Mouse (Mus musculus) layer of hippocampus, adult 9-10 months (tissue): ENCODE data around the gene Zcchc8.
"Not testable (repeated sequence)": the region's sequence is repeated elsewhere in the genome, so short reads cannot be mapped to it uniquely, and the experiment has no call there.

Source experiments
- DNase-seq: peaks from one replicate; pipeline ENCODE4 v3.0.0; 2022; ENCODE audit warnings: low spot score

Zcchc8 gene

DNA sequence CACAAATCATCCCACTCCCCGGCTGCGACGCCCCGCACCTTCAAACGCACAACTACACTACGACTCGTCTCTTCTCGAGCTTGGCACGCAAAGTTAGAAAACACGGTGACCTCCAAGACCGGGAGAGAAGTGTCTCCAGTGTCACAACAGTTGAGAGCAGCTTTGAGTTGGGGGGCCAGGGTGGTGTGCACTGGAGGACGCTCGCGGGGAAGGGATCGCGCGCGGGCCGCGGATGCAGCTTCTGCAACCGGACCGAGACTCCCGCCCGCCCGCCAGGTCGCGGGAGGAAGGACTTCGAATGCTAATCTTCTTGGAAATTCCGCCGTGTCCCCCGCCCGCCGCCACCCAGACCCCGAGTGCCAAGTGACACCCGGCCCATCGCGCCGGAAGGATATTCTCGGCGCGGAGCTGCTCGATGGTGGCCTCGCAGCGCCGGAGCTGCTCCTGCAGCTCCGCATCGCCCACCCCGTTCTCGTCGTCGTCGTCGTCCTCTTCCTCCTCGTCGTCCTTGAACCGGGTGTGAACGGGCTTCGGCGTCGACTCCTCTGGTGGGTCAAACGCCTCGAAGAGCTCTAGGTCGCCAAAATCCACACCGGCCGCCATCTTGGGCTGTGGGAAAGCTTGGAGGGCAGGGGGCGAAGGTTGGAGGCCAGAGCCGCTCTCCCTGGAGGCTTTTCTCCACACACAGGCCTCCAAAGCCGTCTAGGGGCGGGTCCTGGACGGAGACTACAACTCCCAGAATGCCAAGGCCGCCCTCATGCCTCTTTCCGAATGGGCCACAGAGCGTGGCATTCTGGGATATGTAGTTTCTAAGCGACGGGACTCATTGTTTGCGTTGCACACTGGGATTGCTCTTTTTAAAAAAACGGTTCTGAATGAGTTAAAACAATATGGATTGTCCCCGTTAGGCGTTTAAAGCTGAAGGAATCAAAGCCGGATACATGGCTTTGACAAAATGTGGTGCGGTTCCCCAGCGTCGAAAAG is at the start of gene Zcchc8:
Gene Zcchc8 (minus strand): TSS at position 773 of the 984 bp plus-strand sequence.
- DNase-seq, result peak; percentile 96

DNA sequence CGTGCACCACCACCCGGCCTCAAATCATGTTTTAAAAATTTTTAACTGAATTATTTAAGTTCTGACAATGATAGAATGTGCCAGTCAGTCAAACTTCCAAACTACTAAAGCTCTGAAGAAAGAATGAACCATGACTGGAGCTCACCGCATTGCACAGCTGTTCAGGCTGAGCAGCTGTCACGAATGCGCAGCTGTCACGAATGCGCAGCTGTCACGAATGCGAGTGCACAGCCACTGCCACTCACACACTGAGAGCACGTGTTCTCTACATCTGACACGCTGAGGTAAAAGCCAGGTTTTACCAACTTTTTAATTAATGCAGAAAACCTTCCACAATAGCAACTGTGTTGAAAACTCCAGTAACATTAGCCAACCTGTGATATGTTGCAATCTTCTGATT is 45.6 kb upstream of the Zcchc8 start:
- DNase-seq, result not testable (repeated sequence)

DNA sequence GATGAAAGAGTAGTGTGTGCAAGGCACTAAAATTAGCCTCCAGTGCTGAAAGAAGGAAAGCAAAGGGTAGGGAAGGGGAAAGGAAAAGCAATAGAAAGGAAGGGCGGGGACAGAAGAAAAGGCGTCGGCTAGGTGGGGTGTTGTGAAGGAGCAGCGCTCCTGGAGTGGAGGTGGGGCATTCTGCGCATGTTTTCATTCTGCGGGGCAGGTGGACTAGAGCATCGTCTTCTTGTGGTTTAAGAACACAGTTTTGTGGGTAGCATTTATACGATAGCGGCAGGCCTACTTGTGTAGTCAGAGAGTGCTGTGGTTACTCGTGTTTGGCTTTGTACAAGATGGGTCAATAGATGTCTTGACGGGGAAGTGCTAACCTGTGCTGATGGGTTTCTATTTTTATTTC is 44.6 kb upstream of the Zcchc8 start:
- no peak for DNase-seq

DNA sequence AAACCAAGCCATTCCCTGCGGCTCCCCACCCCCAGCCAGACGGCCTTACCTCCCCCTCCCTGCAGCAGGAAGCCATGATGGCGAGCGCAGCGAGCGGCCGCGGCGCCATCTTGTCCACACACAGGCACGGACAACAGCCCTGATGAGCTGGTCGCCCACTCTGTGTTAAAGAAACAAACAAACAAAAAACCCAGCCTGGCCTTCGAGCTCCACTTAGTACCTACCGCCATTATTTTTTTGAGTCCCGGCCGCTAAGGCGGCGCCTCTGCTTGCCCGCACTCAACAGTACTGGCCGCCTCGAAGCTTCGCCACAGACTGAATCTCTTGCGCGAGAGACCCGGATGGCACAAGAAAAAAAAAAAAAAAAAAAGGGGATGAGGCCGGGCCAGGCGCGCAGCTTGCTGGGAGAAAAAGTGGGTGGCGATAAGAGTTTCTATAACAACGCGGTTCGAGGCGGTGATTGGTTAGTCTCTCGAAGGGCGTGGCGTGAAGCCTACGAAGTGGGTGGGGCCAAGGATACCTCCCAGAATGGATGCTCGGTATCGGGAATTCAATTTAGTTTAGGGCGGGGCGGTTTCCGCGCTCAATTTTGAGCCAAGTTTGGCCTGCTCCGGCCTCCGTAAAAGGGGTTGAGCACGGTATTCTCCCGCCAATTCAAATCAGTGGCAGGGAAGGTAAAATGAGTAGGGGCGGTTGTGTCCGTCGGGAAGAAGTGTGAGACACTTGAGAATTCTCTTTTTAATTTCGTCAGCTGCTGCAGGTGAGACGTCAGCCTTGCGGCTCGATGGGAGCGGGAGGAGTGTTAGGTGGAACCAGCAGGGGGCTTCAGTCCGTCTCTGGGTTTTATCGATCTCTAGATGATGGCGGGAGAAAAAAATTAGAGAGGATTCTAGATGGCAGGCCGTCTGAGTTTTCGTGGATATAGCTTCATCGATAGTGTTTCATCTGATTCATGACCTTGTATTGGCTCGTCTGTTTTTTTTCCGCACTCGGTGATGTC is 28.5 kb upstream of the Zcchc8 start, which contains the start of the genes Rsrc2 and Kntc1:
Gene Rsrc2 (minus strand): TSS at position 350 of the 1,000 bp plus-strand sequence.
Gene Kntc1 (plus strand): TSS at position 652 of the 1,000 bp plus-strand sequence.
- peak; percentile 99 for DNase-seq

DNA sequence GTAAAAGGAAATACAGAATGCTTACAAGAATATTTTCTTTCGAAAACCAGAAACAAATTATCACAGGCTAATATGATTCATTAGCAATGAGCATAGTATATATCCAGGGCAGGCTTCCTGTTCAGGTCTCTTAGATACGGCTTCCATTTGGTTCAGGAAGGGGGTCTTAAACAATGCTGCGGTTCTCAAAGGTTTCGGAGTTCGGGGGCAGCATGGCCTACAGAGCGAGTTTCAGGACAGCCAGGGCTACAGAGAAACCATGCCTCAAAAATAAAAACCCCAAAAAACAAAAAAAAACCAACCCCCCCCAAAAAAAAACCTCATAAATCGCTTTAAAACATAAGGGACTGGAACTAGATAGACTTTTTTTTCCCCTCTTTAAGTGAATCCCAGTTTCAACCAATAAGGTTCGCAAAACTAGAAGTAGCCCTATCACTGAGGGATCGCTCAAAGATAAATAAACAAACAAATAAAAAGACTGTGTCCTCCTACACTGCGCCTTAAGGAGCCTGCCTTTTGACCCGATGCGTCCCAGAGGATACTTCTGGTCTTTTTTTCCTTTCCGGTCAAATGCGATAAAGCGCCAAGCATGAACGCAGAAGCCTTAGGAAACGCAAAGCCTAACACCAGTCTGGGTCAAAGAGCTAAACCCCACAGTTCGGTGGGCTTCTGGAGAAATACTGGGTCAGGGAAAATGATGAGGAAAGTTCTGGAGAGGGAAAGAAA is 27.6 kb upstream of the Zcchc8 start:
- DNase-seq, result no peak

DNA sequence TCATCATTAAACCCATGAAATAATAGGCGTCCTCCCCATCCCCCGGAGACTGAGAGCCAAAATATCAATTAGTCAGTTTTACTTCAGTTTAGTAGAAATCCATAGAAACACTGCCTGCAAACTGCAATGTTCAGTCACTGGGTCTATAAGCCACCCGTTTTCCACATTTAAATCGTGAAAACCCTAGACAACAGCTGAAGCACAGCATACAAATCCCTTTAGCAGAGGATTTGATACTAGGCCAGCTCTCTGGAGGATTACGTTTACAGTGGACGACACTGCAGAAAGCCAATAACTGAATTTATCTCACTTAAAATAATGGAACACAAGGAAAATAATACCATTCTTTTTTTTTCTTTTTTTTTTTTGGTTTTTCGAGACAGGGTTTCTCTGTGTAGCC is 26.7 kb upstream of the Zcchc8 start:
- no peak for DNase-seq

DNA sequence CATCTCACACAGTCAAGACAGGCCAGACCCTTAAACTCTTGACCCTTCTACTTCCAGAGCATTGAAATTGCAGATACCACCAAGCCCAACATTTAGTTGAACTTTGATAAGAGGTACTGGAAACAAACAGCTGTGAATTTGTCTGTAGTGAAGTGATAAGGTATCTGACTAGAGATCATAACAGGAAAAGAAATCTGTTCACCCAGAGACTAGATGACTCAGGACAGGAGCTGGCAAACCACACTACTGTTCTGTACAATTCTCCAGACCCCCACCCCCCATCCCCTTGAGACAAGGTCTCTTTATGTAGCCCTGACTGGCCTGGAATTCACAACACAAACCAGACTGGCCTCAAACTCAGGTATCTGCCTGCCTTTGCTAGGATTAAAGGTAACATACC is 25.4 kb upstream of the Zcchc8 start:
- DNase-seq, result no peak

DNA sequence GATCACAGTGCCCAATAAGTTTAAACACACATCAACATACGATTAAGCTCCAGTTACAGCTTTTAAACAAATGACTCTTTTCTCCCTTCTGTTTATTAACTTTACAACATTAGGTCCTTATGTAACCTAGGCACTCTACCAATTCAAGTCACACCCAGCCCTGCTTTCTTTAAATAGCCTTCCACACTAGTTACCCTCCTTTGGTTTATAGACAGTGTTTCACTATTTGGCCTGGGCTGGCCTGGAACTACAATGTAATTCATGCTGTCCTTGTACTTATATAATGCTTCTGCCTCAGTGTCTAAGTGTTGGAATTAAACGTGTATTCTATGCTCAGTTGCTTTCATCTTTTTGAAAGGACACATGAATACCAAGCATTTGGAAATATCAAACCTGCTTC is 23.5 kb upstream of the Zcchc8 start:
- no peak for DNase-seq

DNA sequence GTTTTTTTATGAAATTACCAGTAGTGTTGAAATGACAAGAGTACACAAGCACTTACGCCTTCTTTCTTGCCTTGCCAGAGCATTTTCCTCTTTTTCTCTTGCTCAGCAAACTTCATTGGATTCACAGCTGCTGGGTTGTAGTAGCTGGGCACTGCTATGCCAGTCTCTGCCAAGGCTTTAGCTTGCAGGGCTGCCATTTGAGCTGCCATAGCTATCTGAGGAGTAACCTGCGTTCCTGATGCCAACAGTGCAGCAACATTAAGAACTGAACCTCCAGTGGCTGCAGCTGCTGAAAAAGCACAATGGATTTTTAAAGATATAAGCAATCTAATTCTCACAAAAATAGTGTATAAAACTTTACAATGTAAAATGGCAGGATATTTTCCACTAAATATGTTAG is 10.1 kb upstream of the Zcchc8 start:
- no peak for DNase-seq

DNA sequence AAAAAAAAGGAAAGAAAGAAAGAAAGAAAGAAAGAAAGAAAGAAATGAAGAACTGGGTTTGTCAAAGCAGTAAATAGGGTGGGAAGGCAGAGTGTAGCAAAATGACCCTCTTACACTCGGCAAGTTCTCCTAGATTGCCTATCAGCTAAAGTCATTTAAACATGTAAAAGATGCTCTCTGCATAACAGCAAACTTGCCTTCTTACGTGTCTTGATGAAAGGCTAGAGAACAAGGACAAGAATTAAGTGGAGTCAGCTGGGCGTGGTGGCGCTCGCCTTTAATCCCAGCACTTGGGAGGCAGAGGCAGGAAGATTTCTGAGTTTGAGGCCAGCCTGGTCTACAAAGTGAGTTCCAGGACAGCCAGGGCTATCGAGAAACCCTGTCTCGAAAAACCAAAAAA is 2.9 kb upstream of the Zcchc8 start:
- not testable (repeated sequence) for DNase-seq

DNA sequence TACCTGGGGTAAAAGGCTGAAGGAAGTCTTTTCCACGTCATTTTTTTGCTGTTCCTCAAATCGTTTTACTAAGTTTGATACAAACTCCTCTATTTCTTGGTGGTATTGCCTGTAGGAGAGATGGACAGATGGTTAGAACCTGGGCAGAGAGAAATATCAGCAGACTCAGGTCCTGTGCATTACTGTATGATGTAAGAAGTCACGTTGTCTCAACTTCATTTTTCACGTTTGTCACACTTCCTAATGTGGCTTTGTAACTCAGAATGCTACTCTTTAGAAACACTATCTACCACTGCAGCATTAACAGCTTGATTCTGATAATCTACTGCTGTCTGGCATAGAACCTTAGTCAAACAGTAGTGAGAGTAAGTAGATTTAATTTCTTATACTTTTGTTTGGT is 6.3 kb downstream of the Zcchc8 start:
- DNase-seq, result no peak

- no peak for DNase-seq
Measured at GRCm38 (mm10) chr5:123713782-123714181, 7.1 kb downstream of the Zcchc8 start.

GRCm38 (mm10) chr5:123709571-123709970 is 11.3 kb downstream of the Zcchc8 start:
- no peak for DNase-seq

DNA sequence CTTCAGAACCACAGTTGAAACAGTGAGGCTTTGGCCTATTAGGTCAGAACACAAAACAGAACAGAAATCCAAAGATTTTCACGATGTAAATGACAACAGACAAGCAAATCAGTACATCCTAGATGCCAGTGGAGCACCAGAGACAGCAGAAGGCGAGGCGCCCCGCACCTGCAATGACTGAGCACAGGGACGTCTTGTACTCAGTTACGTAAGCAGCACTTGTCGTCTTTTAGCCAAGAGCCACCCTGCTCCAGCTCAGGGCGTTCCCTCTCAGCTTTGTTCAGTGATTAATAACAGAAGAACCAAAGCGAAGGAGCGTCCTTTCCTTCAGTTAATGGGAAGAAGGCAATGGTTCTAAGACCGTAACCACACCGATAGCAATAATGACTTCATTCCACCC is 12.3 kb downstream of the Zcchc8 start:
- DNase-seq, result no peak

- no peak for DNase-seq
Measured at GRCm38 (mm10) chr5:123700625-123701024, 20.3 kb downstream of the Zcchc8 start.

GRCm38 (mm10) chr5:123699198-123699597 is 21.7 kb downstream of the Zcchc8 start:
- no peak for DNase-seq

DNA sequence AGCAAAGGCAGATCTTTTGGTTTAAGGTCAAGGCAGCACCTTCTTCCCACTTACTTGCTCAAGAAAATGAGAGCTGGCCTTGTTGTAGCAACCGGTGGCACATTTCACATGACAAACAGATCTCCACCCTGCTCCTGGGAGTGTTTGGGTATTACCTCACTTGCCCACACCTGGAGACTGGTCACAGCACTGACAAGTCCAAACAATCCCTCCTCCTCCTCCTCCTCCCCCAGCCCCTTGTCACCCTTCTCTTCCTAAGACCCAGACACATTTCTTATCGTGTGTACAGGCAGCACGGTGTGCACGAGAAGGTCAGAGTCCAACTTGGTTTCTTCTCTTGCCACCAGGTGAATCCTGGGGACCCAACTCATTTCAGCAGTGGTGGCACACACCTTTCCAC is 23.9 kb downstream of the Zcchc8 start:
- no peak for DNase-seq

GRCm38 (mm10) chr5:123696244-123696643 is 24.7 kb downstream of the Zcchc8 start:
- DNase-seq, result no peak

GRCm38 (mm10) chr5:123694468-123694867 is 26.4 kb downstream of the Zcchc8 start:
- no peak for DNase-seq

- no peak for DNase-seq
Measured at GRCm38 (mm10) chr5:123684221-123685144, 36.4 kb downstream of the Zcchc8 start, which contains the start of gene Clip1. Clip1 (minus strand) TSS chr5:123684618.
